Mouse (Mus musculus): ENCODE data around the gene Sh3d19. TPM values are rescaled to one million over a fixed set of nuclear protein-coding genes. Genes with fewer than 3 reads are reported as not detected.

The Sh3d19 gene
- polyA plus RNA-seq (2014; fragmentation: Nextera tagmentation; extraction: Ambion mirVana): 31.9 and 38.2 TPM in 2 replicates

DNA sequence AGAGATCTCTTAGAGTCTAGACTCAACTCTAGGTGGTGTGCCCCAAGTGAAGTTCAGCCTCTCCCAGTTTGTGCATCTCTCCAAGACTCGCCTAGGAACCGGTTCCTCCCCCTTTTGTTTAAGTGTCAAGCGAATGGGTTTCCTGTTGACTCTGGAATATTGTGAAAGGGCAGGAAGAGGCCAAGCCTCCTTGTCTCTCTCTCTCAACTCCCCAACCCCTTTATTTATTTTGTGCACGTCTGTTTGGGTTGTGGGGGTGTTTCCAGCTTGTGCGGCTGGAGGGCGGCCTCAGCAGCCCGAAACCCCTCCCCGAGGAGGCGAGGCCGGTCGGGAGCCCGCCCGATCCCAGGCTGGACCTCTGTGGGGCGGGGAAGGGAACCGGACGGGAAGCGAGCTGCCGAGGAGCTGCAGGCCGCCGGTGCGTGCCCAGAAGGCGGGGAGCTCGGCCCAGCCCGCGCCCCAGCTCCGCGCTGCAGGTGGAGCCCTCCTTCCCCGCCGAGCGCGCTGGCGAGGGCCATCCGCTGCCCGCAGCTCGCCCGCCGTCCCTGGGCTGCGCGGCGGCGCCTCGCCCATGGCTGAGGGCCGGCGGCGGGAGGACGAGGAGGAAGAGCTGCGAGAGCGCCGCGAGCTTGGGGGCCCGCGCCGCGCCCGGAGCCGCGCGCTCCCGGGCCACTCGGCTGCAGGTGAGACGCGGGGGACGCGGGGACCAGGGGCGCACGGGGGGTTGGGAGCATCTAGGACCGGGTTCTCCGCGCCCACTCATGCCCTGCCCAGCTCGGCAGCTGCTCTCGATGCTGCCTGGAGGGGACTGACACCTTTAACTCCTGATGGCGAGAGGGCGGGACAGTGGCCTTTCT is at the start of gene Sh3d19:
Gene Sh3d19, plus strand, starts transcription at position 368 of the 857 bp plus-strand sequence.
- no peaks in the 10 kb centered on the region for H3K36me3 ChIP-seq (ENCODE audit: insufficient read depth)
- DNase-seq (peak; percentile 94), ATAC-seq (ENCODE audit: insufficient read depth) (peak; percentile 97)
- peaks cover 9% of the 10 kb centered on the region; the same call in 1 of the 2 replicates for H3K4me1 ChIP-seq (ENCODE audit: insufficient read depth)
- peak within 1 kb of the TSS; percentile 86 for H3K9ac ChIP-seq
- no peak for TF ChIP-seq CTCF (IDR thresholded peaks at IDR 0.05; ENCODE audit: low read depth)
- peak within 1 kb of the TSS; percentile 79 for H3K4me3 ChIP-seq (ENCODE audit: low read depth, low read length)
- no peaks in the 10 kb centered on the region for H3K27me3 ChIP-seq (ENCODE audit: insufficient read depth, low read length)
- H3K27ac ChIP-seq (ENCODE audit: low read depth): peak within 1 kb of the TSS; percentile 79
- peak within 1 kb of the TSS; percentile 91 for H3K4me2 ChIP-seq
- no peaks in the 10 kb centered on the region for H3K9me3 ChIP-seq (ENCODE audit: low read depth, low read length)
- WGBS: under 1% methylated on average over 62 of the region's 73 CpGs

GRCm38 (mm10) chr3:85922331-85922730 is 48.6 kb upstream of the Sh3d19 start:
- Histone ChIP-seq H3K27ac (ENCODE audit: low read depth) (no peak overlapping the region), H3K4me2 (no peak overlapping the region), H3K9me3 (ENCODE audit: low read depth, low read length) (no peaks in the 10 kb centered on the region), H3K9ac (no peak overlapping the region), H3K4me1 (ENCODE audit: insufficient read depth) (no peaks in the 10 kb centered on the region), H3K4me3 (ENCODE audit: low read depth, low read length) (no peak overlapping the region), H3K36me3 (ENCODE audit: insufficient read depth) (no peaks in the 10 kb centered on the region), H3K27me3 (ENCODE audit: insufficient read depth, low read length) (no peaks in the 10 kb centered on the region)
- WGBS: 64% methylated on average over 3 of the region's 3 CpGs
- peak; percentile 40 for DNase-seq
- TF ChIP-seq CTCF (IDR thresholded peaks at IDR 0.05; ENCODE audit: low read depth): no peak
- ATAC-seq (ENCODE audit: insufficient read depth): no peak

DNA sequence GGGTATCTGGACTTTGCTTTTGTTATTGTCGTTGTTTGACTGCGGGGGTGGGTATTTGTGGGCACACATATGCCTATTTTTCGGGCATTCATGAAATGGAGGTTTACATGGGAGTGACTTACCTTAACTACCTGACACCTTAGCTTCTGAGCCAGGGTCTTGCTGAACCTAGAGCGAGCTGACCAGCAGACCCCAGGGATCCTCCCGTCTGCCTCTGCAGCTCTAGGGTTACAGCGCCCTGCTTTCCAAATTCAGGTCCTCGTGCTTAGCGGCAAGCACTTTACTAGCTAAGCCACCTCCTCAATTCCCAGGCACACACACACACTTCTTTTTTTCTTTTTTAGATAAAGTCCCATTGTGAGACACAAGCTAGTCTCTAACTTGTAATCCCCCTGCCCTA is 47.6 kb upstream of the Sh3d19 start:
- Histone ChIP-seq H3K4me2 (no peak overlapping the region), H3K27ac (ENCODE audit: low read depth) (no peak overlapping the region), H3K4me1 (ENCODE audit: insufficient read depth) (no peaks in the 10 kb centered on the region), H3K27me3 (ENCODE audit: insufficient read depth, low read length) (no peaks in the 10 kb centered on the region), H3K9me3 (ENCODE audit: low read depth, low read length) (no peaks in the 10 kb centered on the region), H3K9ac (no peak overlapping the region; the same call in 1 of the 2 replicates), H3K36me3 (ENCODE audit: insufficient read depth) (no peaks in the 10 kb centered on the region), H3K4me3 (ENCODE audit: low read depth, low read length) (no peak overlapping the region)
- no peak for ATAC-seq (ENCODE audit: insufficient read depth)
- DNase-seq: no peak
- WGBS: 76% methylated on average over 8 of the region's 8 CpGs
- TF ChIP-seq CTCF (IDR thresholded peaks at IDR 0.05; ENCODE audit: low read depth): no peak

GRCm38 (mm10) chr3:85923954-85924945 is 46.7 kb upstream of the Sh3d19 start:
- H3K4me2 ChIP-seq: peak overlapping the region; percentile 26; the same call in 1 of the 2 replicates
- DNase-seq: peak; percentile 92
- no peaks in the 10 kb centered on the region for H3K9me3 ChIP-seq (ENCODE audit: low read depth, low read length)
- H3K4me3 ChIP-seq (ENCODE audit: low read depth, low read length): no peak overlapping the region
- WGBS: 37% methylated on average over 18 of the region's 18 CpGs
- TF ChIP-seq CTCF (IDR thresholded peaks at IDR 0.05; ENCODE audit: low read depth): peak; percentile 96
- no peak overlapping the region for H3K27ac ChIP-seq (ENCODE audit: low read depth)
- H3K36me3 ChIP-seq (ENCODE audit: insufficient read depth): no peaks in the 10 kb centered on the region
- no peaks in the 10 kb centered on the region for H3K4me1 ChIP-seq (ENCODE audit: insufficient read depth)
- no peak; the same call in 1 of the 2 replicates for ATAC-seq (ENCODE audit: insufficient read depth)
- no peaks in the 10 kb centered on the region for H3K27me3 ChIP-seq (ENCODE audit: insufficient read depth, low read length)
- H3K9ac ChIP-seq: no peak overlapping the region; the same call in 1 of the 2 replicates

DNA sequence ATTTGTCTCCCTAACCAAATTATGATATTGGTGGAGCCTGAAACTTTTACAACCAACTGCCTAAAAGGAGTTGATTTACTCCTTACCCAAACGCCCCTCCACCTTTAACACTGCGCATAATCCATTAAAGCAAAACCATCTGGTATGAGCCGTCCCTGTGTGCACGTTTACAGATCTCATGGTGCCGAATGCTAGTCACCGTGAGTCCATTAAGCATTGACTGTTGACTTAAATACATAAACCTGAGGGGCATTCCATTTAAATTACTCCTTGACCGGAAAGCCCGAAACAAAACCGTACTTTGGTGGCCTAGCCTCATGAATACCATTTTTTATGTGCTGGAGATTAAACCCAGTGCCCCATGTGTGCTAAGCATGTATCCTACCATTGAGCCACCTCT is 43.6 kb upstream of the Sh3d19 start:
- Histone ChIP-seq H3K27me3 (ENCODE audit: insufficient read depth, low read length) (no peaks in the 10 kb centered on the region), H3K27ac (ENCODE audit: low read depth) (no peak overlapping the region), H3K36me3 (ENCODE audit: insufficient read depth) (no peaks in the 10 kb centered on the region), H3K4me2 (no peak overlapping the region), H3K4me1 (ENCODE audit: insufficient read depth) (no peaks in the 10 kb centered on the region), H3K9me3 (ENCODE audit: low read depth, low read length) (no peaks in the 10 kb centered on the region), H3K9ac (no peak overlapping the region), H3K4me3 (ENCODE audit: low read depth, low read length) (no peak overlapping the region)
- TF ChIP-seq CTCF (IDR thresholded peaks at IDR 0.05; ENCODE audit: low read depth): no peak
- DNase-seq (no peak), ATAC-seq (ENCODE audit: insufficient read depth) (no peak)
- WGBS: 64% methylated on average over 9 of the region's 9 CpGs

DNA sequence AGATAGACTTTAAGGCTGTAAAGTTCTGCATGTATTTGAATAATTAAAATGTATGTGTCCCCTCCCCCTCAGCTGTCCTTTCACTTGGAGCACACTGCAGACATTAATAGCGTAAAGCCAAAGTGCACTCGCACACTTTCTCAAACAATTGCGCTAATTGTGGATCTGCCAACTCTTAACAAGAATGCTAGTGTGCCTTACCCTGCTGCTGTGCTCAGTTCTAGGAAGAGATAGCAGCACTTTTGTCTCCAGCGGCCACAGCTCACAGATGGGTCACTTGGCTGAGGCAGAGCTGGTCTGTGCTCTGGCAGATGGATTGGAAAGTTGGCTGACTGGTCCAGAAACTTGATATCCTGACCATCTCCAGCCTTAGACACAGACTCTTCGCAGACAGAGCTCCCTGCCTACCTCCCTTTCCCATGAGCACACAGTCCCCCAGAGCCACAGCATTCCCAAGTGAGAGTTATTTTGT is 42.7 kb upstream of the Sh3d19 start:
- 80% methylated on average over 5 of the region's 5 CpGs for WGBS
- H3K27me3 ChIP-seq (ENCODE audit: insufficient read depth, low read length): no peaks in the 10 kb centered on the region
- TF ChIP-seq CTCF (IDR thresholded peaks at IDR 0.05; ENCODE audit: low read depth): no peak
- no peak overlapping the region for H3K27ac ChIP-seq (ENCODE audit: low read depth)
- peak; percentile 3 for DNase-seq
- no peak overlapping the region for H3K4me3 ChIP-seq (ENCODE audit: low read depth, low read length)
- no peak overlapping the region for H3K4me2 ChIP-seq
- H3K9ac ChIP-seq: no peak overlapping the region
- H3K4me1 ChIP-seq (ENCODE audit: insufficient read depth): no peaks in the 10 kb centered on the region
- no peaks in the 10 kb centered on the region for H3K9me3 ChIP-seq (ENCODE audit: low read depth, low read length)
- no peak for ATAC-seq (ENCODE audit: insufficient read depth)
- H3K36me3 ChIP-seq (ENCODE audit: insufficient read depth): no peaks in the 10 kb centered on the region

All from lung, embryonic 14.5 days (tissue).